Mouse (Mus musculus) kidney, postnatal 0 days (tissue): ENCODE data around the gene Leng9. TPM values are rescaled to one million over a fixed set of nuclear protein-coding genes. Genes with fewer than 3 reads are reported as not detected.

Source experiments
- ATAC-seq: fragments of 200-750 bp; cut with Nextera tagmentation; replicated peaks from 2 replicates; pipeline ENCODE4 v1.8.0; 2017; ENCODE audit warnings: low read depth, moderate number of reproducible peaks, moderate TSS enrichment, moderate library complexity; ENCODE audit not compliant: low FRiP score
- DNase-seq: peaks from one replicate; pipeline ENCODE4 v3.0.0-alpha.2; 2016; ENCODE audit warnings: low spot score
- H3K27ac ChIP-seq: fragments of 300-500 bp; sonication (generic); 2 replicates; pipeline ENCODE4 v1.5.1; 2014; ENCODE audit warnings: mild to moderate bottlenecking
- H3K27me3 ChIP-seq: fragments of 300-500 bp; sonication (generic); 2 replicates; pipeline ENCODE4 v1.6.1; 2014; ENCODE audit warnings: low read length, mixed read lengths; ENCODE audit not compliant: insufficient read depth
- H3K36me3 ChIP-seq: fragments of 300-500 bp; sonication (generic); 2 replicates; pipeline ENCODE4 v1.6.1; 2014; ENCODE audit warnings: low read length, mixed read lengths; ENCODE audit not compliant: insufficient read depth
- H3K4me1 ChIP-seq: fragments of 300-500 bp; sonication (generic); replicated peaks from 2 replicates; pipeline ENCODE4 v1.6.1; 2014; ENCODE audit warnings: antibody characterized with exemption, low read length, mixed read lengths; ENCODE audit not compliant: insufficient read depth
- H3K4me2 ChIP-seq: fragments of 300-500 bp; sonication (generic); 2 replicates; pipeline ENCODE4 v1.6.1; 2014; ENCODE audit warnings: mild to moderate bottlenecking, low read length, moderate library complexity, mixed read lengths
- H3K4me3 ChIP-seq: fragments of 300-500 bp; sonication (generic); replicated peaks from 2 replicates; pipeline ENCODE4 v1.5.1; 2014; ENCODE audit warnings: low read depth, low read length
- H3K9ac ChIP-seq: fragments of 300-500 bp; sonication (generic); 2 replicates; pipeline ENCODE4 v1.6.1; 2014; ENCODE audit warnings: low read depth, low read length
- H3K9me3 ChIP-seq: fragments of 300-500 bp; sonication (generic); replicated peaks from 2 replicates; pipeline ENCODE4 v1.6.1; 2016; ENCODE audit warnings: low read length, inconsistent platforms, mixed read lengths
- CTCF ChIP-seq: IDR thresholded peaks from 2 replicates; pipeline ENCODE4 v1.5.1; 2016; ENCODE audit warnings: antibody characterized with exemption, low read depth, mild to moderate bottlenecking, moderate library complexity
- WGBS: fragments of 180-500 bp; shearing (Covaris S2); extraction: QIAGEN DNeasy Blood & Tissue Kit; methylation state at CpG from one replicate; pipeline ENCODE4 v1.1.7; 2014; 5-methylcytosine and 5-hydroxymethylcytosine counted together
- polyA plus RNA-seq: library from polyadenylated mRNA; unstranded; fragments of >200 nt; fragmentation: Nextera tagmentation; extraction: Ambion mirVana; gene quantifications from 2 replicates; pipeline ENCODE4 v1.2.1, GENCODE M21; 2015

The Leng9 gene
- polyA plus RNA-seq, 1 experiment from 2014 or later, result 4.1 TPM

DNA sequence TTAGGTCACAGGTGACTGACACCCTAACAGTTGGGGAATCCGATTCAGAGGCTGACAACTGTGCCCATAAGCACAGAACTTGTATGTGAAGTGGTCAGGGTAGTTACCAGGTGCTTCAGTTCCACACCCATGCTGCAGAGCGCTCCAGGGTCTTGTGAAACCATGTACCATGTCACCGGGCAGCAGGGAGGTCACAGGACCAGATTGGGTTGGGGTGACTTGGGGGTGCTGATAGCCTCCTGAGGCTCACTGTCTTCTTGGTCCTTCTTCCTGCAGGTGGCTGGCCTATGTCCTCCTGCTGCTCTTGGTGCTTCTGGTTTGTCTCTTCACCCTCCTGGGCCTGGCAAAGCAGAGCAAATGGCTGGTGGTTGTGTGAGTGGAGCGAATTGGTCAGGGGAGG, 22.3 kb downstream of the Leng9 start:
- no peaks in the 10 kb centered on the region for H3K36me3 ChIP-seq
- no peak for DNase-seq
- H3K4me2 ChIP-seq, result no peak overlapping the region
- H3K27me3 ChIP-seq, result no peaks in the 10 kb centered on the region
- H3K4me3 ChIP-seq, result no peak overlapping the region
- H3K27ac ChIP-seq, result no peak overlapping the region
- no peaks in the 10 kb centered on the region for H3K4me1 ChIP-seq
- WGBS, result 83% methylated on average over 4 of the region's 4 CpGs
- no peak for TF ChIP-seq CTCF
- no peak overlapping the region for H3K9ac ChIP-seq
- no peak for ATAC-seq
- no peaks in the 10 kb centered on the region for H3K9me3 ChIP-seq

DNA sequence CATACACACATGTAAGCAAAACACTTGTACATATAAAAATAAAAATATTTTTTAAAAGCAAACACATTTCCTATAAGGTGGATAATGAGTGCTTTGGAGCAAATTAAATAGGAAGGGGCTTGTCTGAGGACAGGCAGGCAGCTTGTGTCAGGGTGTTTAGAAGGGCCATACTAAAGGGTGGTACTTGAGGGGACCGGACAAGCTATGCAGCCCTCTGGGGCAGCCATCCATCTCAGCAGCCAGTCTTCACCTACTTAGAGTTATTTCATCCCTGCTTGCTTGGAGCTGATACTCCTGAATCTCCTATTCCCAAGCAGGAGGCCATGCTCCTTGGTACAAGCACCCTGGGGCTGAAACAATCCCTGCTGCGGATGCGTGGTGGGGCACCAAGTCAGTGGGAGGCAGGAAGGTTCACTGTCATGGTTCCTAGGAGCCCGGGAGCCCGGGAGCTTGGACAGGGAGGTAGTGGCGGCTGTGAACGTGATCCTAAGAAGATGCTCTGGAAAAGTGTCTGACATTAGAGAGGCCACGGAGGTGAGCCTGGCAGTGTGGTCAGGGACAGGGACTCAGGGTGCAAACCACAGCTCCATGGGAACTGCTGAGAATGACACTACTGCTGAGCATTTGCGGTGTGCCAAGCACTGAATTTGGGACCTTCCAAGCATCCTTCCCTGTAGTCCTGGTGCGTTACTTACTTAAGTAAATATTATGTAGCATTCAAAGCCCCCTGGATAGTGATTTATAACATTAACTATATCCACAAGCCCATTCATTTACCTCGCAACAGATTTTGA, 23.0 kb downstream of the Leng9 start:
- no peak overlapping the region for H3K4me2 ChIP-seq
- no peaks in the 10 kb centered on the region for H3K36me3 ChIP-seq
- no peak overlapping the region for H3K9ac ChIP-seq
- DNase-seq (no peak), ATAC-seq (no peak)
- H3K27ac ChIP-seq, result no peak overlapping the region
- H3K9me3 ChIP-seq, result no peaks in the 10 kb centered on the region
- no peaks in the 10 kb centered on the region for H3K27me3 ChIP-seq
- no peaks in the 10 kb centered on the region for H3K4me1 ChIP-seq
- WGBS, result 86% methylated on average over 11 of the region's 11 CpGs
- no peak for TF ChIP-seq CTCF
- H3K4me3 ChIP-seq, result no peak overlapping the region

DNA sequence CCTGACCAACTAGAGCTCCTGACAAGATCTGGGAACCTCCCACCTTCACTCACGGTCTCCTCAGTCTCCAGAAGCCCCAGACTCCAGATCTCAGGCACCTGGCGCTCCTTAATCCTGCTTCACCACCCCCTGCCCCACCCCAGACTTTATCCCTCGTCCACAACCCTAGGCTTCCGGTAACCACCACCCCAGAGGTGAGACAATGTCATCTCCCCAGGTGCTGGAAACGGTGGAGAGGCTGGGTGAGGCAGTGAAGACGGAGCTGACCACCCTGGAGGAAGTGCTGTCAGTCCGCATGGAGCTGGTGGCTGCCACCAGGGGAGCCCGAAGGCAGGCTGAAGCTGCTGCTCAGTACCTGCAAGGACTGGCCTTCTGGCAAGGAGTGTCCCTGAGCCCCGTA, 24.9 kb downstream of the Leng9 start:
- no peaks in the 10 kb centered on the region for H3K4me1 ChIP-seq
- WGBS, result 34% methylated on average over 9 of the region's 9 CpGs
- peak; percentile 25; the same call in 1 of the 2 replicates for TF ChIP-seq CTCF
- H3K36me3 ChIP-seq, result no peaks in the 10 kb centered on the region
- no peak overlapping the region for H3K27ac ChIP-seq
- no peak overlapping the region for H3K4me3 ChIP-seq
- no peak overlapping the region for H3K9ac ChIP-seq
- ATAC-seq (no peak), DNase-seq (no peak)
- H3K27me3 ChIP-seq, result 0 out of 2 replicates have a peak, but pooled peaks cover under 1% of the 10 kb centered on the region
- H3K4me2 ChIP-seq, result no peak overlapping the region
- no peaks in the 10 kb centered on the region for H3K9me3 ChIP-seq

DNA sequence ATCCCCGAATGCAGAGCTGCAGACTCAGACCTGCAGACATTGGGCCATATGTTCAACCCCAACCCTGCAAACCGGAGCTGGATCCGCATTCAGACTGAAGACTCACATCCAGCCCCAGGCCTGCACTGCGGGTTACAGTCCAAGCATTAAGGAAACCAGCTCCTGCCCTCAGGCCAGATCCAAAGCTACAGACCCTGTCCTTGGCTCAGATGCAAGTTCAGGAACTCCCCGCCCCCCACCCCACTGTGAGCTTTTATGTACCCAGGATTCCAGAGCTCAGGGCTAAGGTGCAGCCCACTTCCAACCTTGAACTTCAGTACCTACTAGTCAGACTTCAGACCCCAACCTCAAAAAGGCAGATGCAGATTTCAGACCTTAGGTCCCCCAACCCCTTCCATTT, 25.3 kb downstream of the Leng9 start:
- no peak overlapping the region for H3K4me3 ChIP-seq
- no peak for TF ChIP-seq CTCF
- peaks cover 5% of the 10 kb centered on the region; the same call in 1 of the 2 replicates for H3K27me3 ChIP-seq
- no peaks in the 10 kb centered on the region for H3K36me3 ChIP-seq
- ATAC-seq (no peak), DNase-seq (no peak)
- no peaks in the 10 kb centered on the region for H3K4me1 ChIP-seq
- H3K27ac ChIP-seq, result no peak overlapping the region
- no peak overlapping the region for H3K4me2 ChIP-seq
- H3K9ac ChIP-seq, result no peak overlapping the region
- no peaks in the 10 kb centered on the region for H3K9me3 ChIP-seq
- 27% methylated on average over 5 of the region's 5 CpGs for WGBS

DNA sequence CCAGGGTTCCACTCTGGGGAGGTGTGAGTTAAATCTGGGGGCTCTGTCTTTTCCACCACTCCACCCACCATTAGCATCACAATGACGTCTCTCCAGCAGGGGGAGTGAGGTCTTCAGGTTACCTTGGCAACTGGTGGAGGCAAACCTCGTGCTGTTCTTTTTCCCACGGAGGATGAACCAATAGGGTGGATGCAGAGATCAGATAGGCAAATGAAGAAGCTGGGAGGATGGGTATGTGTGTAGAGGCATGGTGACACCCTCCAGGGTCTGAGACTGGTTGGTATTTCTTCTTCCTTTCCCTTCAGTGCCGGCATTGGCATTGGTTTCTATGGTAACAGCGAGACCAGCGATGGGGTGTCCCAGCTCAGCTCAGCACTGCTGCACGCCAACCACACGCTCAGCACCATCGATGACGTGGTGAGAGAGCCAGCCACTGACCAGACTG, 25.8 kb downstream of the Leng9 start:
- Histone ChIP-seq H3K27ac (no peak overlapping the region), H3K27me3 (peaks cover 7% of the 10 kb centered on the region), H3K36me3 (no peaks in the 10 kb centered on the region), H3K4me2 (no peak overlapping the region), H3K4me1 (no peaks in the 10 kb centered on the region; the same call in 1 of the 2 replicates), H3K4me3 (no peak overlapping the region), H3K9me3 (no peaks in the 10 kb centered on the region), H3K9ac (no peak overlapping the region)
- DNase-seq, result peak; percentile 59
- 3% methylated on average over 10 of the region's 10 CpGs for WGBS
- no peak; the same call in 1 of the 2 replicates for ATAC-seq
- TF ChIP-seq CTCF, result peak; percentile 52

DNA sequence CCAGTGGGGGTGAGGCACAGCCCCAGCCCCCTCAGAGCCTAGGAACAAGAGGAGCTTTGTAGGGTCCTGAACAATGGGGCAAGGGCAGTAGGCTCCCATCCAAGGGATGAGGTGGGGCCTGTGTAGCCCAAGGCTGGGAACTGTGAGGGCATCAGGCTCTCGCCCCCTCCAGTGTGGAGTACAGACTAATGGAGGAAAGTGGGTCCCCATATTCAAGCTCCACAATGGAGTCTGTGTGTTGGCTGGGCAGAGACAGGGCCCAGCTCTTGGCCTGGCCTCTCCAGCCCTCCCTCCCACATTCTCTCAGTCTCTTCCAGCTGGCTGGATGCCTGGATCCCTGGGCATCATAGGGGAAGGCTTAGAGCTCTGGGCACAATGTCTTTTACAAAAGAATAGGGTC, 26.4 kb downstream of the Leng9 start:
- H3K27me3 ChIP-seq, result peaks cover 10% of the 10 kb centered on the region
- no peak overlapping the region for H3K4me2 ChIP-seq
- no peak overlapping the region for H3K9ac ChIP-seq
- TF ChIP-seq CTCF, result no peak
- DNase-seq, result no peak
- H3K27ac ChIP-seq, result no peak overlapping the region
- WGBS, result 69% methylated on average over 1 of the region's 1 CpGs
- H3K4me1 ChIP-seq, result no peaks in the 10 kb centered on the region; the same call in 1 of the 2 replicates
- no peak overlapping the region for H3K4me3 ChIP-seq
- H3K9me3 ChIP-seq, result no peaks in the 10 kb centered on the region
- no peaks in the 10 kb centered on the region for H3K36me3 ChIP-seq
- 0 out of 2 replicates have a peak, but pooled peaks have one; percentile 14 for ATAC-seq
